Mouse (Mus musculus): ENCODE data around the gene Flt3.

DNA sequence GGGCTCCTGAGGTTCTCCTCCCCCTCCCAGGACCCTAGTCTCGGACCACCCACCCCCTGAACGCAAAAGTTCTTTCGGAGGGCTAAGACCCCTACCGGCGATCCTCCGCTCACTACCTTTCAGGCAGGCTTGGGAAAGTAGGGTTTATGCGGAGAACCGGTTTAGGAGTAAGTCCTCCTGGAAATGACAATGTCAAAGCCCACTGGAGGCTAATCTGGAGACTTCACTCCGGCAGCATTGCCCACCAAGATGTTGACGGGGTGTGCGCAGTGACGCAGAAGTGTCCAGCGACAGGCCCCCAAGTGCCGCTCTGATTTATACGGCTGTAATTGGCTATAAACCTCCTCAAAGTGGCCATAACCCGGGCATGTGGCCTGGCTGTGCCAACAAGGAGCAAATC is 95.1 kb downstream of the Flt3 start:
- TF ChIP-seq POLR2A (IDR thresholded peaks at IDR 0.05; ENCODE audit: low read depth, low read length): no peak
- TF ChIP-seq CTCF (conservative IDR thresholded peaks at IDR 0.05; ENCODE audit: insufficient read depth, insufficient read length, low read depth, low read length): no peak

All from kidney, adult 2 months (tissue).